Mouse (Mus musculus): ENCODE data around the gene Carns1. TPM values are rescaled to one million over a fixed set of nuclear protein-coding genes. Genes with fewer than 3 reads are reported as not detected.

Gene Carns1
- polyA plus RNA-seq, 1 experiment = not detected

DNA sequence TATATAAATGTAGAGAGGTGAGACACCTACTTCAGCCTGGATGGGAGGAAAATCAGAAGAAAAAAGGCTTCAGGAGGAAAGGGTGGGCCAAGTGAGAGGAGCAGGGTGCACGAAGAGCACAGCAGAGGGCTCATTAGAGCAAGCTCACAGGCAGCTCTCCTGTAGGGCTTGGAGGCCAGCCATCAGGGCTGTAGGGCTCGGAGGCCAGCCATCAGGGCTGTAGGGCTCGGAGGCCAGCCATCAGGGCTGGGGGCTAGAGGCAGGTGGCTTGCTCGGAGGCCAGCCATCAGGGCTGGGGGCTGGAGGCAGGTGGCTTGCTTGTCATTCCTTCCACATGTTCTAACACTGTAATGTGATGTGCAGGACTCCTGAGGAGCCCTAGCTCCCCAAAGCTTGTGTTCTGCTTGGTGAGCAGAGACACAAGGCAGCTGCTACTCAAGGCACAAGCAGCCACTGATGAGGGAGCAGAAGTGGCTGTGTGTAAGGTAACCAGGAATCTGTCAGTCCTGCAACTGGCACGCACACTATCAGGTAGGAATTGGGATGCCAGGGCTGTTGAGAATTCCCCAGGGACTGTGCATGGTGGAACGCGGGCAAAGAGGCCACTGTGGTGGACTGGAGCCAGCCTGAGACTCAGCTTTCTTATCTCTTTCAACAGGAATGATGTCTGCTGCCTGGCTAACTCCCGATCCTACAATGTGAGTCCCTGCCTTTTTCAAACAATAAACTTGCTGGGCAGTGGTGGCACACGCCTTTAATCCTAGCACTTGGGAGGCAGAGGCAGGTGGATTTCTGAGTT is 8.4 kb downstream of the Carns1 start:
- H3K27me3 ChIP-seq (ENCODE audit: control insufficient read depth) = peaks cover 6% of the 10 kb centered on the region
- peaks cover 69% of the 10 kb centered on the region for H3K4me1 ChIP-seq (ENCODE audit: control insufficient read depth)
- H3K4me3 ChIP-seq (replicated peaks) = no peak overlapping the region
- H3K36me3 ChIP-seq (ENCODE audit: control insufficient read depth) = peaks cover 4% of the 10 kb centered on the region
- TF ChIP-seq GATA1 (IDR thresholded peaks at IDR 0.05; ENCODE audit: low read length) = no peak
- TF ChIP-seq TAL1 (IDR thresholded peaks at IDR 0.05; ENCODE audit: low read length) = no peak
- no peaks in the 10 kb centered on the region; the same call in 1 of the 2 replicates for H3K9me3 ChIP-seq (ENCODE audit: control insufficient read depth, low read length)

GRCm38 (mm10) chr19:4164721-4165120 is 10.6 kb downstream of the Carns1 start:
- H3K4me1 ChIP-seq (ENCODE audit: control insufficient read depth) = peaks cover 61% of the 10 kb centered on the region
- no peak overlapping the region for H3K4me3 ChIP-seq (replicated peaks)

GRCm38 (mm10) chr19:4164100-4164499 is 11.2 kb downstream of the Carns1 start:
- TF ChIP-seq GATA1 (IDR thresholded peaks at IDR 0.05; ENCODE audit: low read length) (no peak), TAL1 (IDR thresholded peaks at IDR 0.05; ENCODE audit: low read length) (no peak)
- Histone ChIP-seq H3K36me3 (ENCODE audit: control insufficient read depth) (peaks cover 29% of the 10 kb centered on the region), H3K4me1 (ENCODE audit: control insufficient read depth) (peaks cover 55% of the 10 kb centered on the region), H3K27me3 (ENCODE audit: control insufficient read depth) (no peaks in the 10 kb centered on the region), H3K9me3 (ENCODE audit: control insufficient read depth, low read length) (no peaks in the 10 kb centered on the region; the same call in 1 of the 2 replicates), H3K4me3 (replicated peaks) (no peak overlapping the region)

More at GRCm38 (mm10) chr19:4164721-4165120, 10.6 kb downstream of the Carns1 start:
- Histone ChIP-seq H3K9me3 (ENCODE audit: control insufficient read depth, low read length) (no peaks in the 10 kb centered on the region; the same call in 1 of the 2 replicates), H3K36me3 (ENCODE audit: control insufficient read depth) (peaks cover 23% of the 10 kb centered on the region), H3K27me3 (ENCODE audit: control insufficient read depth) (no peaks in the 10 kb centered on the region)
- TF ChIP-seq GATA1 (IDR thresholded peaks at IDR 0.05; ENCODE audit: low read length) = no peak
- no peak for TF ChIP-seq TAL1 (IDR thresholded peaks at IDR 0.05; ENCODE audit: low read length)

GRCm38 (mm10) chr19:4163543-4163887 is 11.8 kb downstream of the Carns1 start:
- Histone ChIP-seq H3K4me1 (ENCODE audit: control insufficient read depth) (peaks cover 53% of the 10 kb centered on the region), H3K36me3 (ENCODE audit: control insufficient read depth) (peaks cover 35% of the 10 kb centered on the region), H3K9me3 (ENCODE audit: control insufficient read depth, low read length) (no peaks in the 10 kb centered on the region; the same call in 1 of the 2 replicates), H3K4me3 (replicated peaks) (peak overlapping the region; percentile 81), H3K27me3 (ENCODE audit: control insufficient read depth) (no peaks in the 10 kb centered on the region)
- TF ChIP-seq GATA1 (IDR thresholded peaks at IDR 0.05; ENCODE audit: low read length) (no peak), TAL1 (IDR thresholded peaks at IDR 0.05; ENCODE audit: low read length) (no peak)

- peak within 1 kb of the TSS; percentile 81 for H3K4me3 ChIP-seq (replicated peaks)
- peaks cover 41% of the 10 kb centered on the region for H3K36me3 ChIP-seq (ENCODE audit: control insufficient read depth)
- no peaks in the 10 kb centered on the region for H3K27me3 ChIP-seq (ENCODE audit: control insufficient read depth)
- H3K9me3 ChIP-seq (ENCODE audit: control insufficient read depth, low read length) = no peaks in the 10 kb centered on the region
- peaks cover 51% of the 10 kb centered on the region for H3K4me1 ChIP-seq (ENCODE audit: control insufficient read depth)
- TF ChIP-seq GATA1 (IDR thresholded peaks at IDR 0.05; ENCODE audit: low read length) = no peak
- TF ChIP-seq TAL1 (IDR thresholded peaks at IDR 0.05; ENCODE audit: low read length) = no peak
These were observed 12.4 kb downstream of the Carns1 start, which contains the start of gene Rps6kb2 for GRCm38 (mm10) chr19:4162646-4163542. Gene Rps6kb2, minus strand, starts transcription at chr19:4163354.

DNA sequence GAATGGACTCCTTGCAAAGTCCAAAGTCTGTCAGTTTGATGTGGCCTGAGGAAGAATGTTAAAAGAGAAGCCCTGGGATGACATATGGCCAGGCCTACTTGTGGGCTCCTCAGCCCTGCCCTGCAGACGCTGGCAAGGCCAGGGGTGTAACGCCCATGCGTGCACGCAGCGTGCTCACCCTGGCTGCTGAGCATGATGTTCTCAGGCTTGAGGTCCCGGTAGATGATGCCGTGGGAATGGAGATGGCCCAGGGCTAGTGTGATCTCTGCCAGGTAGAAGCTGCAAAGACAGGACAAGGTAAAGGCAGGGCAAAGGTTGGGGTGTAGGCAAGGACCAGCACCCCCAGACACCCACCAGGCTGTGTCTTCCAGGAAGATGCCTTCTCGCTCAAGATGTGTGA is 16.2 kb downstream of the Carns1 start:
- Histone ChIP-seq H3K4me3 (replicated peaks) (no peak overlapping the region), H3K27me3 (ENCODE audit: control insufficient read depth) (no peaks in the 10 kb centered on the region), H3K36me3 (ENCODE audit: control insufficient read depth) (peaks cover 71% of the 10 kb centered on the region), H3K9me3 (ENCODE audit: control insufficient read depth, low read length) (no peaks in the 10 kb centered on the region), H3K4me1 (ENCODE audit: control insufficient read depth) (peaks cover 42% of the 10 kb centered on the region)
- no peak for TF ChIP-seq GATA1 (IDR thresholded peaks at IDR 0.05; ENCODE audit: low read length)
- no peak for TF ChIP-seq TAL1 (IDR thresholded peaks at IDR 0.05; ENCODE audit: low read length)

DNA sequence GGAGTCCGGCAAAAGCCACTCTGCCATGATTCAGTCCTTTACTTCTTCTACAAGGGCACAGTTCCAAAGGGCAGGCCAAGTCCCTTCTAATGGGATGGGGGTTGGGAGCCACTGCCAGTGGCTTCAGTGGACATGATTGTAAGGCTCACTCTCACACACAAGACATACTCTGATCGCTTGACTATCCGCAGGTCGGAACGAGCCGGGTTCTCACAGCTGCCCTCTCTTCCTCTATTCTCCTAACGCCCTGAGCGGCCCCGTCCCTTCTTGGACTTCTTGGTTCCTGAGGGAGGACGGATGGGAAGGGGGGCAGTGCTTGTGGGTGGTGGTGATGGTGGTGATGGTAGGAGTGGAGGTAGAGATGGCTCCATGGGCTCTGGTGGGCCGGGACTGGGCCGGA is 18.5 kb downstream of the Carns1 start:
- Histone ChIP-seq H3K9me3 (ENCODE audit: control insufficient read depth, low read length) (no peaks in the 10 kb centered on the region), H3K4me3 (replicated peaks) (no peak overlapping the region), H3K4me1 (ENCODE audit: control insufficient read depth) (peaks cover 30% of the 10 kb centered on the region), H3K27me3 (ENCODE audit: control insufficient read depth) (no peaks in the 10 kb centered on the region), H3K36me3 (ENCODE audit: control insufficient read depth) (peaks cover 84% of the 10 kb centered on the region)
- TF ChIP-seq GATA1 (IDR thresholded peaks at IDR 0.05; ENCODE audit: low read length) (no peak), TAL1 (IDR thresholded peaks at IDR 0.05; ENCODE audit: low read length) (no peak)

- peaks cover 82% of the 10 kb centered on the region for H3K36me3 ChIP-seq (ENCODE audit: control insufficient read depth)
- H3K9me3 ChIP-seq (ENCODE audit: control insufficient read depth, low read length) = no peaks in the 10 kb centered on the region
- TF ChIP-seq GATA1 (IDR thresholded peaks at IDR 0.05; ENCODE audit: low read length) (no peak), TAL1 (IDR thresholded peaks at IDR 0.05; ENCODE audit: low read length) (no peak)
- no peaks in the 10 kb centered on the region for H3K27me3 ChIP-seq (ENCODE audit: control insufficient read depth)
- H3K4me3 ChIP-seq (replicated peaks) = no peak overlapping the region
- peaks cover 26% of the 10 kb centered on the region for H3K4me1 ChIP-seq (ENCODE audit: control insufficient read depth)
These were observed 19.2 kb downstream of the Carns1 start for GRCm38 (mm10) chr19:4156073-4156579.

All from erythroblast, embryonic 14.5 days (primary cell).